Mouse (Mus musculus): Measurements from ENCODE around the gene Zfp420. TPM values are rescaled to one million over a fixed set of nuclear protein-coding genes. Genes with fewer than 3 reads are reported as not detected.
A peak's percentile ranks its signal among the peaks of the same experiment; 100 is the strongest.

The Zfp420 gene
- polyA plus RNA-seq, 1 experiment from 2014 or later, result 24.4 TPM

GRCm38 (mm10) chr7:29905966-29906681, 46.3 kb downstream of the Zfp420 start, which contains the start of gene Zfp27:
Gene Zfp27, minus strand, starts transcription at chr7:29906572.
- Histone ChIP-seq H3K4me3 (peak within 1 kb of the TSS; percentile 49), H3K27me3 (replicated peaks) (no peaks in the 10 kb centered on the region), H3K9me3 (no peaks in the 10 kb centered on the region), H3K4me2 (peak within 1 kb of the TSS; percentile 52), H3K9ac (peak within 1 kb of the TSS; percentile 57), H3K4me1 (peaks cover 32% of the 10 kb centered on the region), H3K27ac (peak within 1 kb of the TSS; percentile 96), H3K36me3 (replicated peaks) (peaks cover 9% of the 10 kb centered on the region)
- peak; percentile 87 for ATAC-seq (replicated peaks)
- under 1% methylated on average over 22 of the region's 22 CpGs for WGBS

DNA sequence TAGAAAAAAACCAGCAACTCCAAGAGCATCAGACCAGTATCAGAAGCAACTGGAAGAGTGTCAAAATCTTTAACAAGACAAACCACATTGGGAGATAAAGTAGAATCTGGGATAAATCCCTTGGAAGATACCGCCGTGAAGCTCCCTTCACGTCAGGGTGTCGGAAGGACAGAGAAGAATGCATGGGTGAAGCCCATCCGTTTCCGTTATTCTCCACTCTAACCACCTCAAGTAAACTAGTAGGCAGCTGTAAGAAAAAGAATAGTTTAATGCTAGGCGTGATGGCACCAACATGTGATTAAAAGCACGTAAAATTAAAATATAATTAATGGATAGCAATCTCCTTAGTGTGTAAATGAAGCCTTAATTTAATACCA, 46.9 kb downstream of the Zfp420 start:
- Histone ChIP-seq H3K36me3 (replicated peaks) (peaks cover 3% of the 10 kb centered on the region; the same call in 1 of the 2 replicates), H3K27me3 (replicated peaks) (no peaks in the 10 kb centered on the region), H3K9me3 (no peaks in the 10 kb centered on the region), H3K9ac (peak overlapping the region; percentile 57), H3K4me1 (peaks cover 32% of the 10 kb centered on the region), H3K27ac (peak overlapping the region; percentile 96), H3K4me3 (peak overlapping the region; percentile 49), H3K4me2 (peak overlapping the region; percentile 52)
- 15% methylated on average over 8 of the region's 8 CpGs for WGBS
- ATAC-seq (replicated peaks), result no peak

GRCm38 (mm10) chr7:29907206-29907605, 47.4 kb downstream of the Zfp420 start:
- H3K4me2 ChIP-seq, result peak overlapping the region; percentile 52
- H3K9me3 ChIP-seq, result no peaks in the 10 kb centered on the region
- WGBS, result 91% methylated on average over 5 of the region's 5 CpGs

GRCm38 (mm10) chr7:29908130-29908950, 48.6 kb downstream of the Zfp420 start, which contains the start of gene Zfp383:
Gene Zfp383, plus strand, starts transcription at chr7:29908223.
- ATAC-seq (replicated peaks), result peak; percentile 85
- Histone ChIP-seq H3K27me3 (replicated peaks) (no peaks in the 10 kb centered on the region), H3K27ac (peak within 1 kb of the TSS; percentile 96), H3K4me2 (peak within 1 kb of the TSS; percentile 55), H3K36me3 (replicated peaks) (peaks cover 6% of the 10 kb centered on the region), H3K9ac (peak within 1 kb of the TSS; percentile 61), H3K4me3 (peak within 1 kb of the TSS; percentile 59), H3K4me1 (peaks cover 32% of the 10 kb centered on the region), H3K9me3 (no peaks in the 10 kb centered on the region)
- under 1% methylated on average over 33 of the region's 33 CpGs for WGBS

More at GRCm38 (mm10) chr7:29907206-29907605, 47.4 kb downstream of the Zfp420 start:
- no peak for ATAC-seq (replicated peaks)
- Histone ChIP-seq H3K4me3 (peak overlapping the region; percentile 49; the same call in 1 of the 2 replicates), H3K9ac (no peak overlapping the region), H3K27ac (peak overlapping the region; percentile 96), H3K4me1 (peaks cover 32% of the 10 kb centered on the region), H3K36me3 (replicated peaks) (peaks cover 3% of the 10 kb centered on the region), H3K27me3 (replicated peaks) (no peaks in the 10 kb centered on the region)

GRCm38 (mm10) chr7:29910252-29910651, 50.5 kb downstream of the Zfp420 start:
- no peak overlapping the region; the same call in 1 of the 2 replicates for H3K4me3 ChIP-seq
- peaks cover 25% of the 10 kb centered on the region for H3K4me1 ChIP-seq
- H3K9ac ChIP-seq, result no peak overlapping the region
- peaks cover 24% of the 10 kb centered on the region for H3K36me3 ChIP-seq (replicated peaks)
- ATAC-seq (replicated peaks), result no peak
- H3K27ac ChIP-seq, result no peak overlapping the region
- no peaks in the 10 kb centered on the region for H3K9me3 ChIP-seq
- H3K27me3 ChIP-seq (replicated peaks), result no peaks in the 10 kb centered on the region
- peak overlapping the region; percentile 55; the same call in 1 of the 2 replicates for H3K4me2 ChIP-seq
- 53% methylated on average over 2 of the region's 2 CpGs for WGBS

GRCm38 (mm10) chr7:29912172-29912571, 52.4 kb downstream of the Zfp420 start:
- 95% methylated on average over 13 of the region's 13 CpGs for WGBS
- Histone ChIP-seq H3K36me3 (replicated peaks) (peaks cover 36% of the 10 kb centered on the region), H3K4me3 (no peak overlapping the region), H3K9me3 (no peaks in the 10 kb centered on the region), H3K27me3 (replicated peaks) (no peaks in the 10 kb centered on the region), H3K9ac (no peak overlapping the region), H3K27ac (no peak overlapping the region), H3K4me2 (no peak overlapping the region), H3K4me1 (peaks cover 19% of the 10 kb centered on the region)
- no peak for ATAC-seq (replicated peaks)

DNA sequence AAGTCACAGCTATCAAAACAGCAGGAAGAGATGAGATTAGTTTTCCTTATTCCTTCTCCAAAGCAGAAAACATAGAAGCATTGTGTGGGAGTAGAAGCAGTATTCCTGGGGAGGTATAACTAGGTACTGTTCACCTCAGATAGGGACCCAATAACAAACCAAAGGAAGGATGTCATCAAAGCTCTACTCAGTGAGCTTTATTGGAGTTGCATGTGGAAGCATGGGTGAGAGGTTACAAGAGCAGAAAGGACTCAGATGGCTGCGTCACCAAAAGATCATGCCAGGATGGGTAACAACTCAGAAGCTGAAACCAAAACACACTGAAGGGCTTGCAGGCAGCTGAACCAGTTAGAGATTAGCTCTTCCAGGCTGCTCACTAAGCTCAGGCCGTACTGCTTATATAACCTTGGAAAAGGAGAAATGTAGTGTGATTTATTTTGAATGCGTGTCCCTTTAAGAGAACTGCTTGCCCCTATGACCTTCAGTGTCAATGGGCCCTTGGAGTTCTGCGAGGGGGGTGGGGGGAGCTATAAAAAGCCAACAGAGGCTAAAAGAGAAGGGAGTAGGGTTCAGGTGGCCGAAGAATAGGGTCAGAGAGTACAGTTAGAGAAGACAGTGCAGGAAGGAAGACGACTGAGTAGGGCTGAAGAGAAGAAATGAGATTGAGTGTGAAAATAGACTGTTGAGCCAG, 57.7 kb downstream of the Zfp420 start:
- no peak overlapping the region for H3K27ac ChIP-seq
- no peaks in the 10 kb centered on the region for H3K4me1 ChIP-seq
- no peak overlapping the region for H3K4me3 ChIP-seq
- WGBS, result 66% methylated on average over 6 of the region's 6 CpGs
- H3K9me3 ChIP-seq, result no peaks in the 10 kb centered on the region
- no peak overlapping the region for H3K4me2 ChIP-seq
- ATAC-seq (replicated peaks), result no peak
- no peak overlapping the region for H3K9ac ChIP-seq
- no peaks in the 10 kb centered on the region for H3K27me3 ChIP-seq (replicated peaks)
- H3K36me3 ChIP-seq (replicated peaks), result peaks cover 33% of the 10 kb centered on the region

GRCm38 (mm10) chr7:29918062-29918453, 58.3 kb downstream of the Zfp420 start:
- Histone ChIP-seq H3K9me3 (no peaks in the 10 kb centered on the region), H3K9ac (no peak overlapping the region), H3K27me3 (replicated peaks) (no peaks in the 10 kb centered on the region), H3K4me1 (no peaks in the 10 kb centered on the region), H3K4me2 (no peak overlapping the region), H3K36me3 (replicated peaks) (peaks cover 33% of the 10 kb centered on the region), H3K27ac (no peak overlapping the region), H3K4me3 (no peak overlapping the region)
- WGBS, result 86% methylated on average over 4 of the region's 4 CpGs
- ATAC-seq (replicated peaks), result no peak

GRCm38 (mm10) chr7:29921439-29922093, 61.8 kb downstream of the Zfp420 start:
- Histone ChIP-seq H3K27ac (no peak overlapping the region), H3K36me3 (replicated peaks) (0 out of 2 replicates have a peak, but pooled peaks cover 6% of the 10 kb centered on the region), H3K9me3 (no peaks in the 10 kb centered on the region), H3K9ac (no peak overlapping the region), H3K4me2 (no peak overlapping the region), H3K4me3 (no peak overlapping the region), H3K4me1 (no peaks in the 10 kb centered on the region), H3K27me3 (replicated peaks) (no peaks in the 10 kb centered on the region)
- WGBS, result 85% methylated on average over 6 of the region's 6 CpGs
- ATAC-seq (replicated peaks), result no peak

- H3K4me2 ChIP-seq, result no peak overlapping the region
- H3K9ac ChIP-seq, result no peak overlapping the region
- H3K27ac ChIP-seq, result no peak overlapping the region
- H3K27me3 ChIP-seq (replicated peaks), result no peaks in the 10 kb centered on the region
- WGBS, result 83% methylated on average over 2 of the region's 2 CpGs
- no peaks in the 10 kb centered on the region for H3K36me3 ChIP-seq (replicated peaks)
- H3K9me3 ChIP-seq, result no peaks in the 10 kb centered on the region
- H3K4me1 ChIP-seq, result no peaks in the 10 kb centered on the region
- no peak for ATAC-seq (replicated peaks)
- H3K4me3 ChIP-seq, result no peak overlapping the region
These were observed 63.0 kb downstream of the Zfp420 start for GRCm38 (mm10) chr7:29922780-29923179.

All from midbrain, embryonic 15.5 days (tissue).